Mouse (Mus musculus) spleen, adult 2 months (tissue): ENCODE results near the gene Serpinb11. TPM values are rescaled to one million over a fixed set of nuclear protein-coding genes. Genes with fewer than 3 reads are reported as not detected.

Experiments
- DNase-seq, 2 experiments: peaks; one replicate each; pipeline versions ENCODE4 v3.0.0 to v3.0.0-alpha.2; 2012 to 2021; ENCODE audit warnings: low spot score in 2 of 2, low read depth in 1 of 2
- H3K27ac ChIP-seq: fragments of 200-500 bp; 2 replicates; pipeline ENCODE4 v1.5.1; 2012; ENCODE audit warnings: low read length, inconsistent platforms; ENCODE audit not compliant: insufficient read depth
- H3K27me3 ChIP-seq: fragments of 200-500 bp; 2 replicates; pipeline ENCODE4 v1.6.1; 2012; ENCODE audit warnings: mild to moderate bottlenecking, moderate library complexity, low read length, inconsistent platforms; ENCODE audit not compliant: control insufficient read depth, insufficient read depth
- H3K36me3 ChIP-seq: fragments of 200-500 bp; 2 replicates; pipeline ENCODE4 v1.6.1; 2012; ENCODE audit warnings: mild to moderate bottlenecking, low read length, inconsistent platforms; ENCODE audit not compliant: control insufficient read depth, insufficient read depth
- H3K4me1 ChIP-seq: fragments of 200-500 bp; 2 replicates; pipeline ENCODE4 v1.6.1; 2011; ENCODE audit warnings: inconsistent platforms; ENCODE audit not compliant: control insufficient read depth, insufficient read depth, insufficient read length
- H3K4me3 ChIP-seq: fragments of 200-500 bp; 2 replicates; pipeline ENCODE4 v1.5.1; 2011; ENCODE audit warnings: mild to moderate bottlenecking, inconsistent platforms; ENCODE audit not compliant: insufficient read depth, insufficient read length; ENCODE audit errors: extremely low read depth
- CTCF ChIP-seq: fragments of 200-500 bp; IDR thresholded peaks from 2 replicates; pipeline ENCODE4 v1.5.1; 2011; ENCODE audit warnings: mild to moderate bottlenecking, inconsistent platforms; ENCODE audit not compliant: insufficient read depth, insufficient read length, insufficient replicate concordance; ENCODE audit errors: extremely low read depth
- POLR2A ChIP-seq: fragments of 200-500 bp; IDR thresholded peaks from 2 replicates; pipeline ENCODE4 v1.6.1; 2011; ENCODE audit warnings: low read depth, low read length, inconsistent platforms
- WGBS: fragments of 180-500 bp; shearing (Covaris S2); methylation state at CpG from one replicate; pipeline ENCODE4 v1.1.7; 2018; 5-methylcytosine and 5-hydroxymethylcytosine counted together
- polyA plus RNA-seq: library from polyadenylated mRNA; depleted of rRNA; stranded (reverse); fragments of >200 nt; gene quantifications from 2 replicates; pipeline ENCODE4 v1.2.3, GENCODE M21; 2012; rRNA removed

Gene Serpinb11
- polyA plus RNA-seq, 1 experiment: not detected

DNA sequence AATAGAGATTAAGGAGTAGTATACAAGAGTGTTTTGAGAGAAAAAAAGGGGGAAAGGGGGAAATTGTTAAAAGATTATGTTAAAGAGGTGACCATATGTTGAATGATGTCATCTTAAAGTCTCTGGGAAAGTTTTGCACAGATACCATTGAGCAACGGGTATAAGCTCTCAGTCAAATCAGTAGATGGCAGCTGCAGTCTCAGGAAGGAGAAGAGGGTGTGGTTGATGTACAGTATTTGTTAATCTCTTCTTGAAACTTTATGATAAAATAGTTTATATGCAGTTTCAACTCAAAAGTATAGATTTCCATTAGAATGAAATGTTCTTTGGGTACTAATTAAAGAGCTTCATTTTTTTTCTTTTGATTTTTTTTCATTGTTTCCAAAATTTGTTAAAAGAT is 36.5 kb downstream of the Serpinb11 start:
- WGBS: 48% methylated on average over 1 of the region's 1 CpGs
- H3K4me1 ChIP-seq: no peaks in the 10 kb centered on the region
- TF ChIP-seq CTCF: no peak
- TF ChIP-seq POLR2A: no peak
- no peak overlapping the region for H3K27ac ChIP-seq
- no peaks in the 10 kb centered on the region for H3K27me3 ChIP-seq
- H3K36me3 ChIP-seq: no peaks in the 10 kb centered on the region
- no peak overlapping the region for H3K4me3 ChIP-seq
- no peak for DNase-seq

DNA sequence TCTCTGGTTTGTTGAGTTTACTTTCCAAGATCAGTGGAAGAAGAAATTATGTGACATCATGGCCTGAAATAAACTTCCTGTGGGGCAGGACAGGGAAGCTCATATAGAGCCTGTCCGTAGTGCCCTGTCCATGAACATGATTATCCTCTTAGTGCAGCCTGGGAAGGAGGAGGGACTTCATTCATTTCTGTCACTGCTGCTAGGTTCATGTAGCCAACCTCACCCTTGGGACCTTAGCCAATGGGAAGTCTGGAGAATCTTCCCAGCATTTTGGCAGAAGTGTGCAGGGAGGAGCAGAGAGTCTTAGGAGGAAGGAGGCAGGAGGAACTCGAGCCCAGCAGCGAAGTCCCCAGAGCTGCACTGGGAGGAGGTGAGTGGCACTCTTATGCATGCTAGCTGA is 38.4 kb downstream of the Serpinb11 start, which contains the start of gene Serpinb7:
Gene Serpinb7, plus strand, starts transcription at position 301 of the 400 bp plus-strand sequence.
- 79% methylated on average over 3 of the region's 3 CpGs for WGBS
- DNase-seq: no peak
- Histone ChIP-seq H3K27me3 (no peaks in the 10 kb centered on the region), H3K36me3 (no peaks in the 10 kb centered on the region), H3K27ac (no peak within 1 kb of the TSS), H3K4me1 (no peaks in the 10 kb centered on the region), H3K4me3 (no peak within 1 kb of the TSS)
- no peak for TF ChIP-seq POLR2A
- no peak for TF ChIP-seq CTCF

DNA sequence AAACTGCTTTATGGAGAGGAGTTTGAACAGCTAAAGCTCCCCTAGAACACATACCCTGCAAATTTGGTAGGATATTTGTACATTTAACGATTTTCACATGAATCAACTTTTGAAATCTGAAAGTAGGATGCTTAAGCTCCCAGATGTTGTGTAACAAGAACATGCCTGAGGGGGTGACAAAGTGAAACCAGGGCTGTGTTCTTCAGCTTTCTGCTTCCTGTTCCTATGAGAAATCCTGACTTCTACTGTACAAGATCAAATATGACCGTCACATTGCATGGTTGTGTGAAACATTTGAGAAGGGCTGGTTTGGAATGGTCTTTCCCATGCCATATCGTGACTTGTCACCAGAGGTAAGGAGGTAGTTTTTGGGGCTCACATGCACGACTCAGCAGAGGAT is 41.1 kb downstream of the Serpinb11 start:
- TF ChIP-seq POLR2A: no peak
- no peak for TF ChIP-seq CTCF
- no peak overlapping the region for H3K27ac ChIP-seq
- DNase-seq: no peak
- no peaks in the 10 kb centered on the region for H3K4me1 ChIP-seq
- H3K36me3 ChIP-seq: no peaks in the 10 kb centered on the region
- H3K4me3 ChIP-seq: no peak overlapping the region
- 70% methylated on average over 4 of the region's 4 CpGs for WGBS
- H3K27me3 ChIP-seq: no peaks in the 10 kb centered on the region

DNA sequence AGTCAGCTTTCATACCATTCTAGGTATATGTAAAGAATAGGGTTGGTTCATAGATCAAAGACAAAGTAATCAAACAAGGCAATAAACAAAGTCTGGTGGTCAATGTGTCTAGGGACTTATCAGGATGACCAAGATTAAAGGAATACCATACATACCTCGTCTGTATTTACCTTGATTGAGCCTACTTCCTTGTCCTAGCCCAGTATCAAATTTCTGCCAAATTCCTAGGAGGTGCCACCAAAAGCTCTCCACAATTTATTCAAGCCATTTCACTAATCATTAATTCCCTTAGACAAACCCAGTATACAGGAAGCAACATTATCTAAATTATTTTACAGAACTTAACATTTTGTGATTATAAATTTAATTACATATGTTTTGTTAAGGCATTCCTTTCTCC is 53.7 kb downstream of the Serpinb11 start:
- H3K4me3 ChIP-seq: no peak overlapping the region
- H3K27me3 ChIP-seq: no peaks in the 10 kb centered on the region
- DNase-seq: no peak
- no peak for TF ChIP-seq POLR2A
- no peak for TF ChIP-seq CTCF
- H3K27ac ChIP-seq: no peak overlapping the region
- no peaks in the 10 kb centered on the region for H3K36me3 ChIP-seq
- 50% methylated on average over 1 of the region's 1 CpGs for WGBS
- no peaks in the 10 kb centered on the region for H3K4me1 ChIP-seq

DNA sequence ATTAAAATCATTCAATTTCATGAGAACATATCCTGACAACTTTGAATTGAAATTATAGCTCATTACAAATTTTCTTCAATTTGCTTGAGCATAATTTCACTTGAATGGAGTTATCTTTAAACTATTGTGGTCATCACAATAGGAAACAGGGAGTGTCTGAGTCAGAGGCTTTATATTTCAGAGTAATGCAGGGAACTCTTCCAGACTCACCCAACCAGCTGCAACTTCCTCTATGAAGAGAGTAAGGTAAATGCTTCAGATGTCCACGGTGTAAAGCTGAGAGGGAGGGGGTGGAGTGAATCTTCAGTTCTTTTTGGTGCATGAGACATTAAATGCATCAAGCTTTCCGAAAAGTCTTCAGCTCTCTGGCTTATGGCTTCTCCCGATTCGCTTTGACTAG is 61.5 kb downstream of the Serpinb11 start:
- H3K4me3 ChIP-seq: no peak overlapping the region
- 66% methylated on average over 4 of the region's 4 CpGs for WGBS
- DNase-seq: no peak

More for the DNA sequence above, 61.5 kb downstream of the Serpinb11 start:
- Histone ChIP-seq H3K27ac (no peak overlapping the region), H3K4me1 (no peaks in the 10 kb centered on the region), H3K36me3 (no peaks in the 10 kb centered on the region), H3K27me3 (no peaks in the 10 kb centered on the region)
- TF ChIP-seq POLR2A (no peak), CTCF (no peak)

Other genes starting within 250 kb of the Serpinb11 start
- not detected in 2 replicates for gene Serpinb3b, start 82.8 kb upstream of the Serpinb11 start, polyA plus RNA-seq
- not detected in 2 replicates for gene Serpinb3c, start 82.8 kb upstream of the Serpinb11 start, polyA plus RNA-seq
- 0.07 and 0.15 TPM in 2 replicates for gene Serpinb7, start 38.5 kb downstream of the Serpinb11 start, polyA plus RNA-seq
- 0.64 and 1.3 TPM in 2 replicates for gene Serpinb2, start 150.2 kb downstream of the Serpinb11 start, polyA plus RNA-seq
- gene Serpinb8, start 228.8 kb downstream of the Serpinb11 start, polyA plus RNA-seq: 0.68 and 2.0 TPM in 2 replicates